Mouse (Mus musculus) spleen, adult 2 months (tissue): Measurements from ENCODE around the gene Cttnbp2. TPM values are rescaled to one million over a fixed set of nuclear protein-coding genes. Genes with fewer than 3 reads are reported as not detected.

Experiments
- DNase-seq, 2 experiments: peaks; one replicate each; pipeline versions ENCODE4 v3.0.0 to v3.0.0-alpha.2; 2012 to 2021; ENCODE audit warnings: low spot score in 2 of 2, low read depth in 1 of 2
- H3K27ac ChIP-seq: fragments of 200-500 bp; 2 replicates; pipeline ENCODE4 v1.5.1; 2012; ENCODE audit warnings: low read length, inconsistent platforms; ENCODE audit not compliant: insufficient read depth
- H3K27me3 ChIP-seq: fragments of 200-500 bp; 2 replicates; pipeline ENCODE4 v1.6.1; 2012; ENCODE audit warnings: mild to moderate bottlenecking, moderate library complexity, low read length, inconsistent platforms; ENCODE audit not compliant: control insufficient read depth, insufficient read depth
- H3K36me3 ChIP-seq: fragments of 200-500 bp; 2 replicates; pipeline ENCODE4 v1.6.1; 2012; ENCODE audit warnings: mild to moderate bottlenecking, low read length, inconsistent platforms; ENCODE audit not compliant: control insufficient read depth, insufficient read depth
- H3K4me1 ChIP-seq: fragments of 200-500 bp; 2 replicates; pipeline ENCODE4 v1.6.1; 2011; ENCODE audit warnings: inconsistent platforms; ENCODE audit not compliant: control insufficient read depth, insufficient read depth, insufficient read length
- H3K4me3 ChIP-seq: fragments of 200-500 bp; 2 replicates; pipeline ENCODE4 v1.5.1; 2011; ENCODE audit warnings: mild to moderate bottlenecking, inconsistent platforms; ENCODE audit not compliant: insufficient read depth, insufficient read length; ENCODE audit errors: extremely low read depth
- CTCF ChIP-seq: fragments of 200-500 bp; IDR thresholded peaks from 2 replicates; pipeline ENCODE4 v1.5.1; 2011; ENCODE audit warnings: mild to moderate bottlenecking, inconsistent platforms; ENCODE audit not compliant: insufficient read depth, insufficient read length, insufficient replicate concordance; ENCODE audit errors: extremely low read depth
- POLR2A ChIP-seq: fragments of 200-500 bp; IDR thresholded peaks from 2 replicates; pipeline ENCODE4 v1.6.1; 2011; ENCODE audit warnings: low read depth, low read length, inconsistent platforms
- WGBS: fragments of 180-500 bp; shearing (Covaris S2); methylation state at CpG from one replicate; pipeline ENCODE4 v1.1.7; 2018; 5-methylcytosine and 5-hydroxymethylcytosine counted together
- polyA plus RNA-seq: library from polyadenylated mRNA; depleted of rRNA; stranded (reverse); fragments of >200 nt; gene quantifications from 2 replicates; pipeline ENCODE4 v1.2.3, GENCODE M21; 2012; rRNA removed

The Cttnbp2 gene
- polyA plus RNA-seq, result 0.70 and 0.77 TPM in 2 replicates

DNA sequence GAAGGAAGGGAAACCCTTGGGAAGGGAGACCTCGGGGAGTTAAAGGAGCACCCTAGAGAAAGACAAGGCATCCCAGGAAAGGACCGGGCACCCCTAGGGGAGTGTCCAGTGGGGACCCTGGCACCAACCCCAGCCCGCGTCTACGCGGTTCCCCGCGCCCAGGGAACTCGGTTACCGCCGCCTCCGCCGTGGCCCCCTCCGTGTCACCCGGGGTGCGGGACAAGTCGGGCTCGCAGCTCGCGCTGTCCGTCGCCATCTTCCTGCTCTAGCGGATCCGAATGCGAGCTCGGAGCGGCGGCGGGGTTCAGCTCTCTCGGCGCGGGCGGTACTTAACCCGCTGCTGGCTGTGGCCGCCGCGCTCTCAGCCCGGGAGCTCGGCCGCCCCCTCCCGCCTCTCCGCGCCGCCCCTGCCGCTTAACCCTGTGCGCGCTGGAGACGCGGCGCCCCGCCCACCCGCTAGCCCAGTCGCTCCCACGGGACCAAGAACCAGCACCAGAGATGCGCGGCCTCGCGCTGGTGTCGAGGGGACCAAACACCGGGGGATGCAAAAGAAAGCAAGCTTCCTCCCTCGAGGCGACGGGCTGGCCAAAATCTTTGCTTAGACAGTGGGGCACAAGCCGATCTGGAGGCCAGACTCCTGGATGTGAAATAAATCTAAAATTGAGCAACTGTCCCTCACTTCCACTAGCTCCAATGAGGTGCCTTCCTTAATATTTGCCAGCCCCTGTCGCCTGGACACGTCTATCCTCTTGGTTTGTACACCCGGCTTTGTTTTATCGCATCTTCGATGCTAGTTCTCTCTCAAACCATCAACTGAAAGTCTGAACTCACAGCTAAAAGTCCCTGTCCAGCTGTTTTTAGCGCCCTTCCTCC is at the start of gene Cttnbp2:
Gene Cttnbp2, minus strand, starts transcription at position 364 of the 873 bp plus-strand sequence.
- WGBS, result 5% methylated on average over 70 of the region's 70 CpGs
- no peaks in the 10 kb centered on the region for H3K4me1 ChIP-seq
- peak within 1 kb of the TSS; percentile 12; the same call in 1 of the 2 replicates for H3K4me3 ChIP-seq
- no peak for TF ChIP-seq CTCF
- no peak for DNase-seq
- H3K27me3 ChIP-seq, result peaks cover 11% of the 10 kb centered on the region
- H3K36me3 ChIP-seq, result no peaks in the 10 kb centered on the region
- no peak within 1 kb of the TSS for H3K27ac ChIP-seq

DNA sequence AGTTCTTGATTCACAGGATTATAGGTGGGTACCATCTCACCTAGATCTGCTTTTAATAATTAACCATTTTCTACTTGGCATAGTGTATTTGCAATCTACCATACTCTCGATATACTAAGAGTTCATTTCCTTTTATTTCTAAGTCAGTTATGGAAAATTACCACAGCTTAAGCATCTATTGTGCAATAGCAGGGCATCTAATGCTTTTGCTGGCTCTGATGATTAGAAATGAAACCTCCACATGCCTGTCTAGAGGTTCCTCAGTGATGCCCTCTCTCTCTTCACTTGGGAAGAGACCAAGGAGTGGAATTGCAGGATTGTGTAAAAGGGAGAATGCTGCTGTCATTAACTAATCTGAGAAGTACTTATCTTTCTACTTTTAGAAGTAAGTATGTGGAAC is 44.4 kb upstream of the Cttnbp2 start:
- no peaks in the 10 kb centered on the region for H3K27me3 ChIP-seq
- H3K27ac ChIP-seq, result no peak overlapping the region
- no peak for DNase-seq
- 78% methylated on average over 1 of the region's 1 CpGs for WGBS
- no peaks in the 10 kb centered on the region for H3K4me1 ChIP-seq
- no peak overlapping the region for H3K4me3 ChIP-seq
- no peaks in the 10 kb centered on the region for H3K36me3 ChIP-seq
- TF ChIP-seq CTCF, result no peak
- no peak for TF ChIP-seq POLR2A

DNA sequence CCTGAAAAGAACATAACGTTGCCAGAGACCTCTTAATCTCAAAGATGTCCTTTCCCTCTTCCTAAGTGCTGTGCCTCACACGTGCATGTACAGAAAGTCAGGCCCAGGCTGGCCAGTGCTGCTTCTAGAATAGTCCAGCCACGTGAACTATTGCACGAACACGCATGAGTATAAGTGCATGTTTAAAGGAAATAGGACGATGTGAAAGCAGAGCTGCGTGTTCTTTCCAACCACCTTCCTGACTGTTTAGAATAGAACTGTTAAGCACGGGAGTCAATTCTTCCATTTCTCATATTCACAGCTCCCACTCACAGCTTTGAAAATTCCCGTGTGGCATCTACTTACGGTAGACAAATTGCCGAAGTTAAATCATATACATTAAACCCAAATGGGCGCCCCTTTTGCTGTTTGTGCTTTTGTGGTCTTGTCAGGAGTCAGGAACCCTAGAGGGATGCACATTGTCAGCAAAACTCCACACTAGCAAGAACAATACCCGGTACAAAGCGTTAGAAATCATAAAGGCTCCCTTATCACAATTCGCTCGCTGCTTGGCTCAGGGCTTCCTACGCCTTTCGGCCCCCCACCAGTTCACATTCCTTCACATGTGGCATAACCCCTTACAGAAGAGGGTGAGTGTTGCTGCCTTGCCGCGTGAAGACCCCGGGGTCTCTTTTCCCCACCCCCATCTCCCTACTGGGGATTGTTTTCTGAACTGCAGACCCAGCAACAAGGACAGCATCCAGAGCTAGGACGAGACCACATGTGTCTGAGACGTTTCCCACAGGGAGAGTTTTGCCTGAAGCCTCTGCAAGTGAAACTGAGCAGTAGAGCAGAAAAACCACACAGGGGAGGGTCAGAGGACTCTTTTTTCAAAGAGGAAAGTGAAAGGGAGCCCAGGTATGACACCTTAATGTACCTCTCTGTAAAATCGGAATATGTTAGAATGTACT is 33.1 kb upstream of the Cttnbp2 start:
- 78% methylated on average over 24 of the region's 24 CpGs for WGBS
- no peak for DNase-seq
- Histone ChIP-seq H3K4me1 (no peaks in the 10 kb centered on the region), H3K36me3 (no peaks in the 10 kb centered on the region), H3K27me3 (no peaks in the 10 kb centered on the region), H3K27ac (no peak overlapping the region), H3K4me3 (no peak overlapping the region)
- TF ChIP-seq CTCF, result no peak
- no peak for TF ChIP-seq POLR2A

DNA sequence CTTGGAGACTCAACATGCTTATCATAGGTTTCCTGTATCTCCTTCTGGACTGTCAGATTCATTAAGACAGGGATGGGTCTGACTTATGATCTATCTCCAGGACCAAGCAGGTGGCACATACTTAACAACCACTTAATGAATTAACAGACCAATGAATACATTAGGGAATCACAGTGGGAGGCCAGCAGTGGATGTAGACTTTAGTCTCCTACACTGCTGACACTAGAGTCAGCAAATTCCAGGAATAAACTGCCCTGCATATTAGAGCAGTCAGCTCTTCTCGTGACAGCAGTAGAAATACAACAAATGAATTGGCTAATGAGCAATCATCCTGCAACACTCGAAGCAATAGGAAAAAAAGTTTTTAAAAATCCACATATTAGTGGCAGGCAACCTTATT is 29.2 kb upstream of the Cttnbp2 start:
- H3K4me1 ChIP-seq, result no peaks in the 10 kb centered on the region
- no peak for DNase-seq
- no peak overlapping the region for H3K27ac ChIP-seq
- H3K27me3 ChIP-seq, result no peaks in the 10 kb centered on the region
- no peak for TF ChIP-seq POLR2A
- TF ChIP-seq CTCF, result no peak
- WGBS, result 67% methylated on average over 2 of the region's 2 CpGs
- no peak overlapping the region for H3K4me3 ChIP-seq
- H3K36me3 ChIP-seq, result no peaks in the 10 kb centered on the region

DNA sequence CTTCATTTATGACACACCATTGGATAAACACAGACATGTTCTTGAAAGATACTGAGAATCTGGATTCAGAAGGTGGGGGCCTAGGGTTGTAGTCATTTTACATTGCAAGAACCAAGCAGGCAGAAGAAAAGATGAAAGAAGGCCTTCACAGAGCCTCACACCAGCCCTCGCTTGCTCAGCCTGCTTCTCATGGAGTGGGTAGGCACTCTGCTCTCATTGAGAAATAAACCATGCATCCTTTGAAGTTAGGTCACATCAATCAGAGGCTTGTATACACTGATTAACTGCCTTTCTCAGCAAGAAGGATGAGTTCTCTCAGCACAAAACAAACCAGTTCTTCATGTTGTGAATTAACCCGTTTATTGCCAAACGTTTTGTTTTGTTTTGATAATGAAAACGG is 25.8 kb upstream of the Cttnbp2 start:
- WGBS, result 65% methylated on average over 4 of the region's 4 CpGs
- H3K4me3 ChIP-seq, result no peak overlapping the region
- H3K36me3 ChIP-seq, result no peaks in the 10 kb centered on the region
- no peaks in the 10 kb centered on the region for H3K27me3 ChIP-seq
- H3K4me1 ChIP-seq, result no peaks in the 10 kb centered on the region
- no peak for TF ChIP-seq CTCF
- TF ChIP-seq POLR2A, result no peak
- no peak overlapping the region for H3K27ac ChIP-seq
- no peak for DNase-seq

DNA sequence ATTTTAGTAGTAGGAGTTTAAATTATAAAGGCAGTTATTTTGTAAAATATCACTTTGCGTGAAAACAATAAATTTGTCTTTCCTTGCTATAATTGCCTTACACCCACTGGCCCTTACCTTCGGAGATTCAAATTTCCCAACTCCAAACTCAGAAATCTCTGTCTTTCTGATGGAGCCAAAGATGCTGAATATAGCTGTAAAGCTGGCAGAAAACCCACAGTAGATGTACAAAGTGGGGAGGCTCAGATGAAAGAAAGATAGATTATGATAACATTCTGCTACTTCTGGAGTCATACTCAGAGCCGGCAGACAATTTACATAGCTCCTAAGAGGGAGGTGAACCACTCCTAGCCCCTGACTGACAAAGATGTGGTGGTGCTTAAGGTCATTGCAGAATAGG is 15.8 kb upstream of the Cttnbp2 start:
- H3K27ac ChIP-seq, result no peak overlapping the region
- no peaks in the 10 kb centered on the region for H3K36me3 ChIP-seq
- no peaks in the 10 kb centered on the region for H3K4me1 ChIP-seq
- TF ChIP-seq POLR2A (no peak), CTCF (no peak)
- H3K4me3 ChIP-seq, result no peak overlapping the region
- no peaks in the 10 kb centered on the region for H3K27me3 ChIP-seq
- WGBS, result 91% methylated on average over 3 of the region's 3 CpGs
- DNase-seq, result no peak

DNA sequence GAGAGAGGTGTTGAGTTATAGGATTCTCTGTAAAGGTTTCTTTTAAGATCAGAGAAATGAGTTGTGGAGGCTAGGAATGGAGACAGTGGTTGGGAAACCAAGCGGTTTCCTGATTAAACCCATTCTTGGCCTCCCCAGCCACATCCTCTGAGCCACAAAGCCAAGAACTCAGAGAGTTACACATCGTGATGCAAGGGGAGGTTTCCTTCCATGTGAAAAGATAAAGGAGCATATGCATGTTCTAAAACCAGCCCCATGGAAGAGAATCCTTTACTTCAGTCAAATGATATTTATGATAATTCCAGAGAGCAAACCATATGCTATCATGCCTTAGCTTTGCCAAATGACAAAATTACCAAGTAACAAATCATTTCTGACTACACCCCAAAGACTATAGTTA is 3.0 kb upstream of the Cttnbp2 start:
- H3K4me3 ChIP-seq, result no peak overlapping the region
- 5% methylated on average over 2 of the region's 2 CpGs for WGBS
- no peaks in the 10 kb centered on the region for H3K4me1 ChIP-seq
- peaks cover 11% of the 10 kb centered on the region for H3K27me3 ChIP-seq
- no peak for TF ChIP-seq CTCF
- no peak for TF ChIP-seq POLR2A
- no peak for DNase-seq
- H3K36me3 ChIP-seq, result no peaks in the 10 kb centered on the region
- H3K27ac ChIP-seq, result no peak overlapping the region
